Mouse (Mus musculus): ENCODE data around the gene Map3k20. TPM values are rescaled to one million over a fixed set of nuclear protein-coding genes. Genes with fewer than 3 reads are reported as not detected.

Map3k20 gene
- polyA plus RNA-seq, 1 experiment from 2014 or later, result 17.0 TPM

DNA sequence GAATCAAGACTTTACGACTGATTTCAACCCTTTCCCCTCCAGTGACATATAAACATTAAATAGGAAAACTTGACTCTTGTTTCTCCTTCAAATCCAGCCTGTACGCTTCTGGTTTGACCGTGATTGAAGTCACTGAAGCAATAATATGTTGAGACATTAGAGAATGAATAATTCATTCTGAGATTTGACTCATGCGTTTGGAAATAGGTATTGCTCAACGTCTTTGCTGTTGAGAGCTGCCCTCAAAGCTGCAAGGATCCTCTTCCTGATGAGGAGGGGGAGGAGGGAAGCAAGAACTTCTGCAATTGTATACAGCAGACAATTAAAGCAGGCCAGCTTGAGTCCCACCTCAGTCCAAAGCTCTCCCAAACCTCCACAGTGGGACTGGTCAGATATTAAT, 81.1 kb downstream of the Map3k20 start:
- no peak for ATAC-seq
- WGBS, result 58% methylated on average over 5 of the region's 5 CpGs
- Histone ChIP-seq H3K27ac (no peak overlapping the region), H3K9ac (no peak overlapping the region), H3K4me2 (replicated peaks) (no peak overlapping the region), H3K4me1 (replicated peaks) (peaks cover 16% of the 10 kb centered on the region), H3K4me3 (replicated peaks) (no peak overlapping the region), H3K27me3 (replicated peaks) (no peaks in the 10 kb centered on the region), H3K9me3 (no peaks in the 10 kb centered on the region), H3K36me3 (no peaks in the 10 kb centered on the region)

DNA sequence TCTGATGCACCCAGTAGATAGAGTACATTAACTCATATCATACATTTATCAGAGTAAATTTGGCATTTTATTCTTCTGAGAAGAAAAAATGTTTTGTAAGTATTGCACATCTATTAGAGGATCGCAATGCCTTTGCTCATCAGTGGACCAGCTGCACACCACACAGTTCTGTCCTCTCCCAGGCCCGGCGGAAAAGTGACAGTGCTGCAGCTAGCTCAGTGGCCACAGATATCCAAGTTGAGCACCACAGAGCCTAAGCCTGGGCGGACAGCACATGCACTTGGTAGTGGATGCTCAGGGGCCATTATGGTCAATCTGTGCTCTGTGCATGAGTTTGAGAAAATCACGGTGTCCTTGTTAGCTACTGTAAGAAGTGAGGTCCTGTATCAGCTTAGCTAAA, 82.4 kb downstream of the Map3k20 start:
- H3K4me3 ChIP-seq (replicated peaks), result no peak overlapping the region
- 96% methylated on average over 5 of the region's 5 CpGs for WGBS
- no peaks in the 10 kb centered on the region for H3K27me3 ChIP-seq (replicated peaks)
- H3K4me2 ChIP-seq (replicated peaks), result no peak overlapping the region
- peaks cover 16% of the 10 kb centered on the region for H3K4me1 ChIP-seq (replicated peaks)
- no peak overlapping the region for H3K9ac ChIP-seq
- no peaks in the 10 kb centered on the region for H3K9me3 ChIP-seq
- no peak overlapping the region for H3K27ac ChIP-seq
- H3K36me3 ChIP-seq, result no peaks in the 10 kb centered on the region
- ATAC-seq, result no peak

DNA sequence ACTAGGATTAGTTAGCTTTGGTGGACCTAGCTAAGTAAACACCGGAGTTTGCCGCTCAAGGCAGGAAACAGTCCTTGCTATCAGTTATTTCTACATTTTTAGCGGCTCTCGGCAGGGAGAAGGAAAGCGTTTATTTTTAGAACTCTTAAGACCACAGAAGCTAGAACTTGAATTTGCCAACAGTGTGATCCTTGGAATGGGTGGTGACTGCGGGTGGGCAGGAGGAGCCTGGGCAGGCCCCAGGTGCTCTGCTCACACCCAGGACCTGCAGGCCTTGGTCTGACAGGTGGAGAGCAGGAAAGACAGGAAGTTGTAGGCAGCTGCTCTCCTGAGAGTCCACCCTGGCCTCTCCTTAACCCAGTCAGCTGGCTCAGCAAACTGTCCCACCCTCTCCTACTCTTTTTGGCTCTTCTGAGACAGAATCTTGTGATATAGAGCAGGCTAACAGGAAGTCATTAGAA, 83.7 kb downstream of the Map3k20 start:
- 18% methylated on average over 6 of the region's 6 CpGs for WGBS
- H3K4me1 ChIP-seq (replicated peaks), result peaks cover 16% of the 10 kb centered on the region
- no peak overlapping the region for H3K9ac ChIP-seq
- ATAC-seq, result peak; percentile 93
- H3K9me3 ChIP-seq, result no peaks in the 10 kb centered on the region
- no peaks in the 10 kb centered on the region for H3K36me3 ChIP-seq
- H3K4me2 ChIP-seq (replicated peaks), result peak overlapping the region; percentile 22; the same call in 1 of the 2 replicates
- H3K27me3 ChIP-seq (replicated peaks), result no peaks in the 10 kb centered on the region
- H3K4me3 ChIP-seq (replicated peaks), result no peak overlapping the region
- peak overlapping the region; percentile 79 for H3K27ac ChIP-seq

DNA sequence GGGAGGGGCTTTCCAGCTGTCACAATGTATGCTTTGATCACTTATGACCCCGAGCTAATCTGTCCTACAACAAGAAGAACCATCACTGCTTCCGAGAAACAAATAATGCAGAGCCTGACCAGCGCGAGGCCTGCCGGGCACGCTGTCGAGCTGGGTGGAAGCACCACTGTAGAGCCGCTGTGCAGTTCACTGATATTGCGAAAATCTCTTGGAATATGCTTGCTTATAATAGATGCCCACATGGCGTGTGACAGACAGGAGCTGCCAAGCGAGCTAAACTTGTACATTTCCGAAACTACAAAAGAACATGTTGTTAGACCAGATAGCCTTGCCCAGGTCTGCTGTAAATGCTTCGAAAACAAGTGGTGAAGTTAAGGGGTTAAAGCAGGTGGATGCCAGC, 86.7 kb downstream of the Map3k20 start:
- Histone ChIP-seq H3K4me2 (replicated peaks) (no peak overlapping the region), H3K9ac (no peak overlapping the region), H3K4me1 (replicated peaks) (peaks cover 10% of the 10 kb centered on the region), H3K9me3 (no peaks in the 10 kb centered on the region), H3K27ac (no peak overlapping the region), H3K36me3 (no peaks in the 10 kb centered on the region), H3K27me3 (replicated peaks) (no peaks in the 10 kb centered on the region), H3K4me3 (replicated peaks) (no peak overlapping the region)
- ATAC-seq, result no peak
- 88% methylated on average over 13 of the region's 13 CpGs for WGBS

DNA sequence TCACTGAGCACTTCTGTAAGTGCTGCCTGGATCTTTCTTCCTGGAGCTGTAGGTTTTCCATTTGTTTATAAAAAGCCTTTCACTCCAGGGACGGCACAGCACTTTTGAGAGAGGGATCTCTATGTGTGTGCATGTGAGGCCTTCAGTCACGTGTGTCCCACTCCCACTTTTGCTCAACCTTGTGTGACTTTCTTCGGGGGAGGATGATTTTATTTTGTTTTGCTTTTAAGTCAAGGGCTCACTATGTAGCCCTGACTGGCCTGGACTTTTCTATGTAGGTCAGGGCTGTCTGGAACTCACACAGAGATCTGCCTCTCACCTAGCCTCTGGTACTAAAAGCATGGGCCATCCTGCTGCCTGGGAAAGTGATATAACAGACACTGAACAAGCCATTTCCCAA, 88.6 kb downstream of the Map3k20 start:
- H3K9ac ChIP-seq, result no peak overlapping the region
- no peak overlapping the region for H3K27ac ChIP-seq
- H3K9me3 ChIP-seq, result no peaks in the 10 kb centered on the region
- no peak for ATAC-seq
- no peak overlapping the region for H3K4me3 ChIP-seq (replicated peaks)
- H3K4me2 ChIP-seq (replicated peaks), result no peak overlapping the region
- 58% methylated on average over 3 of the region's 3 CpGs for WGBS
- H3K36me3 ChIP-seq, result 0 out of 2 replicates have a peak, but pooled peaks cover under 1% of the 10 kb centered on the region
- H3K27me3 ChIP-seq (replicated peaks), result no peaks in the 10 kb centered on the region
- H3K4me1 ChIP-seq (replicated peaks), result peaks cover 6% of the 10 kb centered on the region

DNA sequence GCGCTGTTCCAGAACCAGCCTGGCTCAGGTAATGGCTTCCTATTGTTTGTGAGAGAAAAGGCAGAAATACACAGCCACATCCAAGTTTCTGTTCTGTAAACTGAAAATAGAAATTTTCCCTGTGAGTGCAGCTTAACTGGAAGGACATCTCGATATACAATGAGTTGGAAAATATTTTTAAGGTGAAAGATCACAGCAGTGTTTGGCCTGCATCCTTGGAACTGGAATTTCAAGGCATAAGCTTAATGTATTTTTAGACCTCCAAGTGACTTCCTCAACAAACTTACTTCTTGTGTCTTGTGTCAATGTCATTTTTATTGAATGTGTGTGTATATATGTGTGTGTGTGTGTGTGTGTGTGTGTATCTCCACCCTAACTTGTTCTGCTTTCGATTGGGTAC, 90.4 kb downstream of the Map3k20 start:
- H3K9ac ChIP-seq, result no peak overlapping the region
- no peaks in the 10 kb centered on the region for H3K27me3 ChIP-seq (replicated peaks)
- 0 out of 2 replicates have a peak, but pooled peaks cover 9% of the 10 kb centered on the region for H3K36me3 ChIP-seq
- H3K4me2 ChIP-seq (replicated peaks), result no peak overlapping the region
- H3K4me1 ChIP-seq (replicated peaks), result no peaks in the 10 kb centered on the region
- WGBS, result 58% methylated on average over 3 of the region's 3 CpGs
- peak overlapping the region; percentile 38; the same call in 1 of the 2 replicates for H3K27ac ChIP-seq
- H3K9me3 ChIP-seq, result no peaks in the 10 kb centered on the region
- ATAC-seq, result no peak
- no peak overlapping the region for H3K4me3 ChIP-seq (replicated peaks)

DNA sequence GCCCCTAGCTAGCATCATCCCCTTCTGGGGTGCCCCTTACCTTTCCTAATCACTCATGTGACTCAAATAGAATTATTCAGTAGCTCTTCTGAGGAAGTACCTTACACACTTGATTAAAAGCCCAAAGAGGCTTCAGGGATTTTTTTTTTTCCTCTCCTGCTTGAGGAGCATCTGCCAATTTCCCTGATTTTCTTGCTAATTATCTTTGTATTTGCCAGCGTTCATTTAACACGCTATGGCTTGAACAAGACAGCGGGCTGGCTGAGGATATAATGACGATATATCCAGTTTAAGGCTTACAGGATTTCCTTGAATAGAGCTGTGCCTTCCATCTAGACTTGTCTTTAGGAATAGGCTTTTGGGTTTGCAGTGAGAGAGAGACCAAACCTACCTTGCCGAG, 91.5 kb downstream of the Map3k20 start:
- no peak for ATAC-seq
- H3K4me1 ChIP-seq (replicated peaks), result no peaks in the 10 kb centered on the region
- no peaks in the 10 kb centered on the region for H3K9me3 ChIP-seq
- WGBS, result 91% methylated on average over 5 of the region's 5 CpGs
- no peak overlapping the region for H3K27ac ChIP-seq
- no peak overlapping the region for H3K4me3 ChIP-seq (replicated peaks)
- 0 out of 2 replicates have a peak, but pooled peaks cover 9% of the 10 kb centered on the region for H3K36me3 ChIP-seq
- H3K4me2 ChIP-seq (replicated peaks), result no peak overlapping the region
- H3K9ac ChIP-seq, result no peak overlapping the region
- no peaks in the 10 kb centered on the region for H3K27me3 ChIP-seq (replicated peaks)

DNA sequence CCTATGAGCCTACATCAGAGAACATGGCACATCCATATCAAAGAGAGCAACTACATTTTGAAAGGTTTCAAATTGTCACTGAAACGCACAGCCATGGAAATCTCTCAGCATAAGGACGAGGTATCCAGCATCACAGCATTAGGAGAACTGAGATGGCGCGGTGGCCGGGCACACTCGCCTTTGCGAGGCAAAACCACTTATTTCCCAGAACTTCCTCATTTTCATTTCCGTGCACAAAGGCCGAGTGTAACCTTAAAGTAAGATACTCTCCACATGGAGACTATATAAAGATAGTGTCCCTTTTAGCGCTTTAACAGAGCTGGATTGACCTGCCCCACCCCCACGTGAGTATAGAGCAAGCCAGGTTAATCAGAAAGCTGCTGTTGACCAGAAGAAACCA, 94.0 kb downstream of the Map3k20 start:
- WGBS, result 91% methylated on average over 11 of the region's 11 CpGs
- Histone ChIP-seq H3K4me2 (replicated peaks) (no peak overlapping the region), H3K9me3 (no peaks in the 10 kb centered on the region)

DNA sequence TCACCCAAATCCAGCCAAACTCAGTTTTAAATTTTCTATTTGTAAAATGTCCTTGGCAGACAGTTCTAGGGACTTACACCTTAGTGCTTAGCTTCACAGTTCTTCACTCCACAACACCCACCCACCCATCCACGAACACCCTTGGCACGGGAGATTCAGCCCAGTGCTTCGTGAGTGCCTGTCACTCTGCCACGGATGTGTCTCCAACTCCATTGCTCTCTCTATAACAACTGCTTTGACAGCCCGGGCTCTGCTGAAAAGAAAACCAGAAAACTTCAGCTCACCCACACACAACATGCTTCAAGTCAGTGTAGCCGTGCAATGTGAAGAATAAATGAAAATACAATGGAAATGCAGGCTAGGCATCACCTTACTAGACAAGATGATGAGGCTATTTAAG, 97.2 kb downstream of the Map3k20 start:
- no peaks in the 10 kb centered on the region for H3K27me3 ChIP-seq (replicated peaks)
- no peak overlapping the region for H3K4me3 ChIP-seq (replicated peaks)
- 0 out of 2 replicates have a peak, but pooled peaks cover 9% of the 10 kb centered on the region for H3K36me3 ChIP-seq
- no peak overlapping the region for H3K27ac ChIP-seq
- H3K9ac ChIP-seq, result no peak overlapping the region
- H3K9me3 ChIP-seq, result no peaks in the 10 kb centered on the region
- H3K4me2 ChIP-seq (replicated peaks), result no peak overlapping the region
- WGBS, result 77% methylated on average over 6 of the region's 6 CpGs
- H3K4me1 ChIP-seq (replicated peaks), result no peaks in the 10 kb centered on the region
- no peak for ATAC-seq

More for the DNA sequence above, 94.0 kb downstream of the Map3k20 start:
- Histone ChIP-seq H3K9ac (no peak overlapping the region), H3K36me3 (0 out of 2 replicates have a peak, but pooled peaks cover 9% of the 10 kb centered on the region), H3K4me1 (replicated peaks) (no peaks in the 10 kb centered on the region), H3K4me3 (replicated peaks) (no peak overlapping the region), H3K27me3 (replicated peaks) (no peaks in the 10 kb centered on the region), H3K27ac (no peak overlapping the region)
- ATAC-seq, result no peak

DNA sequence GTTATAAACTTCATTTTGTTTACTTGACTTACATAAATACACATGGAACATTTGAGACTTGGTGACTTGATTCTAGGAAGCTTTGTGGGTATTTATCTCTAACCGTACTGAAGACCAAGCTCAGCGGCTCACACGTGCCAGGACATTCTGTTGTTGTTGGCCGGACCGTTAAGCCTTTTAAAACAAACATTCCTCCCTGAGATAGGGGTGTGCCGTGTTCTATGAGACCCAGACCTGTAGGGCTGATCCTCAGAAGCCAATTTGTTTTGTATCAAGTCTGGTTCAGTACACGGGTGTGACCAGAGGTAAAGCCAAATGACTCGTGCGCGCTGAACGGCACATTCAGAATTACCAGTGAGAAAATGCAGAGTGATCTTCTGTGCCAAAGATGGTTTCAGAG, 97.9 kb downstream of the Map3k20 start:
- no peaks in the 10 kb centered on the region for H3K9me3 ChIP-seq
- H3K27me3 ChIP-seq (replicated peaks), result no peaks in the 10 kb centered on the region
- H3K27ac ChIP-seq, result no peak overlapping the region
- no peak overlapping the region for H3K9ac ChIP-seq
- H3K4me1 ChIP-seq (replicated peaks), result no peaks in the 10 kb centered on the region
- H3K36me3 ChIP-seq, result 0 out of 2 replicates have a peak, but pooled peaks cover 9% of the 10 kb centered on the region
- no peak overlapping the region for H3K4me3 ChIP-seq (replicated peaks)
- H3K4me2 ChIP-seq (replicated peaks), result no peak overlapping the region
- 55% methylated on average over 11 of the region's 11 CpGs for WGBS
- no peak for ATAC-seq

DNA sequence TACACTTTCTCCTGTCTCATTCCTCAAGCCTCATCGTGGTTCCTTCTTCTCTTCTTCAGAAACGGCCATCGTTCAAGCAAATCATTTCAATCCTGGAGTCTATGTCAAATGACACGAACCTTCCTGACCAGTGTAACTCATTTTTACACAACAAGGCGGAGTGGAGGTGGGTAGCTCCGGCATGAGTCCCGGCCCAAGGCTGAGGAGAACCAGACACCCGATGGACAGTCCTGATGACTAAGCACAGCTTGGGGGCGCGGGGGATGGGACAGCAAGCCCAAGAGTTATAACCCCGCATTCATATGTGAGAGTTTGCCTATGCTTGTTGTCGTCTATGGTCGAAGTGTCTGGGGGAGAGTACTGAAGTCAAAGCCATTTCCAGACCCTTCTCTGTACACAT, 104.0 kb downstream of the Map3k20 start:
- ATAC-seq, result no peak
- 85% methylated on average over 13 of the region's 13 CpGs for WGBS

DNA sequence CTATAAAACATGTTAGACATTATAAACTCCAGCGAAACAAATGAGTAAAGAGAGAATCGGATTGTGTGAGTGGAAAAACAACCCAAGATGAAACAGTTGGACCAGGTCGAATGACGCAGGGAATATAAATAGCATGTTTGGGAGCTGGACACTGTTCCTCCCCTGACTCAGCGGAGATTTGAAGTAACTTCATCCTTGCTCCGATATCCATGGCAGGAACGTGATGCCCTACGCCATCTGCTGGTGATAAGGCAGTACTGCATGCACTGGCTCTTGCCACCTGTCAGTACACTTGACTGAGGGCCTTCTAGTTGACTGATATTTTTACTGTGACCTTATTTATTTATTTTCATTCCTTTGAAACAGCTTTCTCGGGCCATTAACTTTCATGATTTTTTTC, 104.5 kb downstream of the Map3k20 start:
- no peak overlapping the region for H3K9ac ChIP-seq
- no peak overlapping the region for H3K27ac ChIP-seq
- ATAC-seq, result peak; percentile 61; the same call in 1 of the 2 replicates
- no peaks in the 10 kb centered on the region for H3K27me3 ChIP-seq (replicated peaks)
- no peak overlapping the region for H3K4me3 ChIP-seq (replicated peaks)
- 20% methylated on average over 9 of the region's 9 CpGs for WGBS
- peaks cover 3% of the 10 kb centered on the region; the same call in 1 of the 2 replicates for H3K4me1 ChIP-seq (replicated peaks)
- H3K9me3 ChIP-seq, result no peaks in the 10 kb centered on the region
- H3K36me3 ChIP-seq, result peaks cover 4% of the 10 kb centered on the region; the same call in 1 of the 2 replicates
- no peak overlapping the region for H3K4me2 ChIP-seq (replicated peaks)

More for the DNA sequence above, 104.0 kb downstream of the Map3k20 start:
- Histone ChIP-seq H3K4me2 (replicated peaks) (no peak overlapping the region), H3K9me3 (no peaks in the 10 kb centered on the region), H3K27ac (no peak overlapping the region), H3K36me3 (peaks cover under 1% of the 10 kb centered on the region; the same call in 1 of the 2 replicates), H3K4me1 (replicated peaks) (peaks cover 3% of the 10 kb centered on the region; the same call in 1 of the 2 replicates), H3K27me3 (replicated peaks) (no peaks in the 10 kb centered on the region), H3K4me3 (replicated peaks) (no peak overlapping the region), H3K9ac (no peak overlapping the region)

DNA sequence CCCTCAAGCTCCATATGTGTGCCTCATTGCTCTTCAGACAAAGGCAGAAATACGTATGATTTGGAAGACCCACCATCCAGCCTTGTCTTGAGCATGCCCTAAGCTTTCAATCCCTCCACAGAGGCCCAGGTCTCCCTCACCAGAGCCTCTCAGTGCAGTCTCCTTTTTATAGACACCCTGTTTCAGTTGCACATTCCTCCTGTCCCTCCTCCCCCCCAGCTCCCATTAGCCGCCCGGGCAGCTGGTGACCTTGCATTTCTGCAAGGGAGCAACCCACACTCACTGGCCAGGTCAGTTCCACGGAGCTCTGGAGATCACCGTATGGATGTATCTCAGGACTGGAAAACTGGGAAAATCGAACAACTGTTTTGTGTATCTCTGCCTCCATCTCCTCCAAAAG, 105.0 kb downstream of the Map3k20 start:
- H3K27ac ChIP-seq, result no peak overlapping the region

More for the DNA sequence above, 105.0 kb downstream of the Map3k20 start:
- ATAC-seq, result no peak
- Histone ChIP-seq H3K4me1 (replicated peaks) (peaks cover 3% of the 10 kb centered on the region; the same call in 1 of the 2 replicates), H3K4me3 (replicated peaks) (no peak overlapping the region), H3K36me3 (peaks cover 4% of the 10 kb centered on the region; the same call in 1 of the 2 replicates), H3K27me3 (replicated peaks) (no peaks in the 10 kb centered on the region), H3K4me2 (replicated peaks) (no peak overlapping the region), H3K9me3 (no peaks in the 10 kb centered on the region), H3K9ac (no peak overlapping the region)
- WGBS, result 39% methylated on average over 6 of the region's 6 CpGs
